Mouse (Mus musculus): ENCODE measurements around the gene Cenpv. TPM values are rescaled to one million over a fixed set of nuclear protein-coding genes. Genes with fewer than 3 reads are reported as not detected.
A peak's percentile ranks its signal among the peaks of the same experiment; 100 is the strongest.

Gene Cenpv
- polyA plus RNA-seq, 1 experiment from 2014 or later = 39.0 TPM

- Histone ChIP-seq H3K4me3 (peak overlapping the region; percentile 67), H3K36me3 (peaks cover 27% of the 10 kb centered on the region), H3K9me3 (no peaks in the 10 kb centered on the region), H3K27ac (peak overlapping the region; percentile 99), H3K4me1 (replicated peaks) (peaks cover 37% of the 10 kb centered on the region), H3K27me3 (ENCODE audit: insufficient read depth, poor library complexity, severe bottlenecking) (no peaks in the 10 kb centered on the region)
- WGBS = 7% methylated on average over 11 of the region's 11 CpGs
- peak; percentile 60 for DNase-seq (ENCODE audit: low spot score)
Observed at GRCm38 (mm10) chr11:62550227-62550685, 11.2 kb upstream of the Cenpv start.

- Histone ChIP-seq H3K27ac (peak overlapping the region; percentile 99), H3K4me3 (peak overlapping the region; percentile 67), H3K36me3 (peaks cover 22% of the 10 kb centered on the region), H3K9me3 (no peaks in the 10 kb centered on the region), H3K27me3 (ENCODE audit: insufficient read depth, poor library complexity, severe bottlenecking) (no peaks in the 10 kb centered on the region), H3K4me1 (replicated peaks) (peaks cover 32% of the 10 kb centered on the region)
- 34% methylated on average over 5 of the region's 5 CpGs for whole genome bisulfite sequencing
- no peak for DNase-seq (ENCODE audit: low spot score)
Observed at GRCm38 (mm10) chr11:62549782-62550181, 10.7 kb upstream of the Cenpv start.

GRCm38 (mm10) chr11:62543991-62544390 is 4.9 kb upstream of the Cenpv start:
- no peak for DNase-seq (ENCODE audit: low spot score)
- Histone ChIP-seq H3K27ac (no peak overlapping the region), H3K4me3 (no peak overlapping the region), H3K36me3 (peaks cover 3% of the 10 kb centered on the region; the same call in 1 of the 2 replicates), H3K9me3 (no peaks in the 10 kb centered on the region), H3K4me1 (replicated peaks) (peaks cover 7% of the 10 kb centered on the region; the same call in 1 of the 2 replicates), H3K27me3 (ENCODE audit: insufficient read depth, poor library complexity, severe bottlenecking) (peaks cover 22% of the 10 kb centered on the region; the same call in 1 of the 2 replicates)
- WGBS = 80% methylated on average over 3 of the region's 3 CpGs

GRCm38 (mm10) chr11:62541581-62541980 is 2.5 kb upstream of the Cenpv start:
- peaks cover 21% of the 10 kb centered on the region for H3K4me1 ChIP-seq (replicated peaks)
- WGBS = 83% methylated on average over 8 of the region's 8 CpGs

GRCm38 (mm10) chr11:62540969-62541368 is 1.9 kb upstream of the Cenpv start:
- peaks cover 21% of the 10 kb centered on the region for H3K4me1 ChIP-seq (replicated peaks)
- no peak for DNase-seq (ENCODE audit: low spot score)
- H3K4me3 ChIP-seq = no peak overlapping the region
- H3K27me3 ChIP-seq (ENCODE audit: insufficient read depth, poor library complexity, severe bottlenecking) = peaks cover 39% of the 10 kb centered on the region
- H3K27ac ChIP-seq = no peak overlapping the region
- H3K36me3 ChIP-seq = peaks cover 3% of the 10 kb centered on the region; the same call in 1 of the 2 replicates
- 69% methylated on average over 2 of the region's 2 CpGs for WGBS
- H3K9me3 ChIP-seq = no peaks in the 10 kb centered on the region

More at GRCm38 (mm10) chr11:62541581-62541980, 2.5 kb upstream of the Cenpv start:
- peaks cover 39% of the 10 kb centered on the region for H3K27me3 ChIP-seq (ENCODE audit: insufficient read depth, poor library complexity, severe bottlenecking)
- H3K9me3 ChIP-seq = no peaks in the 10 kb centered on the region
- peaks cover 3% of the 10 kb centered on the region; the same call in 1 of the 2 replicates for H3K36me3 ChIP-seq
- DNase-seq (ENCODE audit: low spot score) = no peak
- H3K27ac ChIP-seq = no peak overlapping the region
- no peak overlapping the region for H3K4me3 ChIP-seq

- H3K27me3 ChIP-seq (ENCODE audit: insufficient read depth, poor library complexity, severe bottlenecking) = peaks cover 39% of the 10 kb centered on the region
- no peak overlapping the region for H3K4me3 ChIP-seq
- peaks cover 8% of the 10 kb centered on the region; the same call in 1 of the 2 replicates for H3K36me3 ChIP-seq
- DNase-seq (ENCODE audit: low spot score) = no peak
- no peaks in the 10 kb centered on the region for H3K9me3 ChIP-seq
- H3K4me1 ChIP-seq (replicated peaks) = peaks cover 21% of the 10 kb centered on the region
- WGBS = 81% methylated on average over 7 of the region's 7 CpGs
- no peak overlapping the region for H3K27ac ChIP-seq
Observed at GRCm38 (mm10) chr11:62540167-62540566, 1.1 kb upstream of the Cenpv start.

GRCm38 (mm10) chr11:62538321-62539088 is 556 bp downstream of the Cenpv start:
- peaks cover 7% of the 10 kb centered on the region; the same call in 1 of the 2 replicates for H3K36me3 ChIP-seq
- peaks cover 24% of the 10 kb centered on the region for H3K4me1 ChIP-seq (replicated peaks)
- WGBS = under 1% methylated on average over 73 of the region's 73 CpGs
- peaks cover 39% of the 10 kb centered on the region for H3K27me3 ChIP-seq (ENCODE audit: insufficient read depth, poor library complexity, severe bottlenecking)
- H3K27ac ChIP-seq = peak overlapping the region; percentile 94
- peak overlapping the region; percentile 87 for H3K4me3 ChIP-seq
- H3K9me3 ChIP-seq = no peaks in the 10 kb centered on the region
- DNase-seq (ENCODE audit: low spot score) = peak; percentile 72

GRCm38 (mm10) chr11:62537590-62537989 is 1.5 kb downstream of the Cenpv start:
- Histone ChIP-seq H3K27me3 (ENCODE audit: insufficient read depth, poor library complexity, severe bottlenecking) (peaks cover 39% of the 10 kb centered on the region), H3K4me1 (replicated peaks) (peaks cover 24% of the 10 kb centered on the region), H3K36me3 (peaks cover 7% of the 10 kb centered on the region; the same call in 1 of the 2 replicates), H3K27ac (peak overlapping the region; percentile 94; the same call in 1 of the 2 replicates), H3K4me3 (peak overlapping the region; percentile 87), H3K9me3 (no peaks in the 10 kb centered on the region)
- no peak for DNase-seq (ENCODE audit: low spot score)
- WGBS = 39% methylated on average over 7 of the region's 7 CpGs

GRCm38 (mm10) chr11:62537089-62537488 is 2.0 kb downstream of the Cenpv start:
- H3K27me3 ChIP-seq (ENCODE audit: insufficient read depth, poor library complexity, severe bottlenecking) = peaks cover 39% of the 10 kb centered on the region
- H3K27ac ChIP-seq = no peak overlapping the region
- no peak for DNase-seq (ENCODE audit: low spot score)
- H3K4me1 ChIP-seq (replicated peaks) = peaks cover 24% of the 10 kb centered on the region
- 90% methylated on average over 8 of the region's 8 CpGs for WGBS
- H3K36me3 ChIP-seq = peaks cover 8% of the 10 kb centered on the region
- H3K9me3 ChIP-seq = no peaks in the 10 kb centered on the region
- H3K4me3 ChIP-seq = no peak overlapping the region

GRCm38 (mm10) chr11:62522283-62522682 is 16.8 kb downstream of the Cenpv start:
- 78% methylated on average over 2 of the region's 2 CpGs for WGBS
- DNase-seq (ENCODE audit: low spot score) = no peak
- H3K4me3 ChIP-seq = no peak overlapping the region
- H3K27me3 ChIP-seq (ENCODE audit: insufficient read depth, poor library complexity, severe bottlenecking) = no peaks in the 10 kb centered on the region
- H3K4me1 ChIP-seq (replicated peaks) = peaks cover 6% of the 10 kb centered on the region
- peaks cover 17% of the 10 kb centered on the region; the same call in 1 of the 2 replicates for H3K36me3 ChIP-seq
- H3K27ac ChIP-seq = no peak overlapping the region
- no peaks in the 10 kb centered on the region for H3K9me3 ChIP-seq

GRCm38 (mm10) chr11:62518991-62519390 is 20.1 kb downstream of the Cenpv start:
- WGBS = 20% methylated on average over 2 of the region's 2 CpGs
- Histone ChIP-seq H3K9me3 (no peaks in the 10 kb centered on the region), H3K4me1 (replicated peaks) (peaks cover 6% of the 10 kb centered on the region), H3K27me3 (ENCODE audit: insufficient read depth, poor library complexity, severe bottlenecking) (no peaks in the 10 kb centered on the region), H3K36me3 (no peaks in the 10 kb centered on the region), H3K27ac (no peak overlapping the region), H3K4me3 (no peak overlapping the region)
- DNase-seq (ENCODE audit: low spot score) = peak; percentile 51

GRCm38 (mm10) chr11:62513311-62513710 is 25.8 kb downstream of the Cenpv start:
- 72% methylated on average over 6 of the region's 6 CpGs for WGBS
- no peaks in the 10 kb centered on the region for H3K9me3 ChIP-seq
- no peak overlapping the region for H3K4me3 ChIP-seq
- no peaks in the 10 kb centered on the region for H3K27me3 ChIP-seq (ENCODE audit: insufficient read depth, poor library complexity, severe bottlenecking)
- H3K4me1 ChIP-seq (replicated peaks) = peaks cover 9% of the 10 kb centered on the region
- no peak for DNase-seq (ENCODE audit: low spot score)
- peaks cover 18% of the 10 kb centered on the region; the same call in 1 of the 2 replicates for H3K36me3 ChIP-seq
- no peak overlapping the region for H3K27ac ChIP-seq

GRCm38 (mm10) chr11:62512529-62513080 is 26.5 kb downstream of the Cenpv start:
- WGBS = 86% methylated on average over 8 of the region's 8 CpGs

More at GRCm38 (mm10) chr11:62512529-62513080, 26.5 kb downstream of the Cenpv start:
- no peak for DNase-seq (ENCODE audit: low spot score)
- H3K27ac ChIP-seq = no peak overlapping the region
- no peaks in the 10 kb centered on the region for H3K9me3 ChIP-seq
- peaks cover 18% of the 10 kb centered on the region; the same call in 1 of the 2 replicates for H3K36me3 ChIP-seq
- no peaks in the 10 kb centered on the region for H3K27me3 ChIP-seq (ENCODE audit: insufficient read depth, poor library complexity, severe bottlenecking)
- no peak overlapping the region for H3K4me3 ChIP-seq
- peaks cover 9% of the 10 kb centered on the region for H3K4me1 ChIP-seq (replicated peaks)
